Mouse (Mus musculus): ENCODE results near the gene C8a. TPM values are rescaled to one million over a fixed set of nuclear protein-coding genes. Genes with fewer than 3 reads are reported as not detected.

Gene C8a
- polyA plus RNA-seq, 1 experiment from 2014 or later, result not detected

DNA sequence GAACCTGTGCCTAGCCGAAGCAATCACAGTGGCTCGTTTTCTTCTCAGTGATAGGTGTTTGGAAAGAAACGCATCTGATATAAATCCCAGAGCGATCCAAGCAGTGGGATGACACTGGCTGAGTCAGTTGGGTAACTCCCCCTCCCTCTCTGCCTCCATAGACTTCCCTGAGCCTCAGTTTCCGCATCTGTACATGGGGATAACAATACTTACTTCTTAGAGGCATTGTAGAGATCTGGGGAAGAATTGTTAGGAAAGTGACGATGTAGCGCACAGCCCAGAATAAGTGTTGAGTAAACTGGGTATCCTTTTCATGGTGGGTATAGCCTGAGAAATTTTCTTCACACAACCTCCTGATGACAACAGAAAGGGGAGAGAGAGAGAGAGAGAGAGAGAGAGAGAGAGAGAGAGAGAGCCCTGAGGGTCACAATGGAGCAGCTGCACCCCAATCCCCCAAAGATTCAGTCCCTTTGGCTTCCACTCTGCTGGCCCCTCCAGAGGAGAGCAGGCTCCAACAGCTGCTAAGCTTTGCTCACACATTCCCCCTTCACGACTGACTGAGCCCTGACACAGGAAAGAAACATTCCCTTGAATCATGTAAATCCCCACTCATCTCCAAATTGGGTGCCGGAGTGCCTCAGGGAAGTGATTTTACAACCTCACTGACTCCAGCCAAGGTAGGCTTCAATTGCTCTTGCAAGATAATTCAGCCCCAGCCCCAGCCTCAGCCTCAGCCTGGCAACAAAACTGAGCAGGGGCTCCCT, 12.5 kb upstream of the C8a start:
- Histone ChIP-seq H3K9me3 (no peaks in the 10 kb centered on the region), H3K4me2 (no peak overlapping the region), H3K9ac (replicated peaks) (no peak overlapping the region), H3K4me3 (replicated peaks) (no peak overlapping the region), H3K27me3 (peaks cover 7% of the 10 kb centered on the region; the same call in 1 of the 2 replicates), H3K4me1 (replicated peaks) (no peaks in the 10 kb centered on the region), H3K27ac (no peak overlapping the region), H3K36me3 (no peaks in the 10 kb centered on the region)
- 66% methylated on average over 9 of the region's 9 CpGs for WGBS
- no peak for ATAC-seq (ENCODE audit: insufficient number of reproducible peaks, insufficient read depth, low FRiP score, low TSS enrichment, low read depth)

DNA sequence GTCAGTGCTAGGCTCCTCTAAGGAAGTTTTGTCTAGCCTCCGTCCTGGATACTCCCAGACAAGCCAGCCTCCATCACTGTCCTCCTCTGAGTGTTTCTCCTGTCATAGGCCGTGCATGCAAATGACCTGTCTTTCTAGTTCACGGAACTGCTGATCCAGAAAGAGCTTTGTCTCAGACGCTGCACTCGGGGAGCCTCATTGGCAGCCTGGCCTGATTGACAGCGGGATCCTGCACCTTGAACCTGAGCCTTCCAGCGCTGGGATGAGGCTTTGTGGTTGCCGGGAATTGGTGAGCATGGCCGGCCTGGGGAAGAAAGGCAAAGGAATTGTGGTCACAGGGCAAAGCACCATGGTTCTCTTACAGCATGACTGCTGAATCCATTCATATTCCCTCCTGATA, 11.3 kb upstream of the C8a start:
- Histone ChIP-seq H3K9me3 (no peaks in the 10 kb centered on the region), H3K27ac (no peak overlapping the region), H3K36me3 (no peaks in the 10 kb centered on the region), H3K4me3 (replicated peaks) (no peak overlapping the region), H3K4me2 (no peak overlapping the region), H3K4me1 (replicated peaks) (no peaks in the 10 kb centered on the region), H3K9ac (replicated peaks) (no peak overlapping the region), H3K27me3 (peaks cover 7% of the 10 kb centered on the region; the same call in 1 of the 2 replicates)
- no peak for ATAC-seq (ENCODE audit: insufficient number of reproducible peaks, insufficient read depth, low FRiP score, low TSS enrichment, low read depth)
- 82% methylated on average over 9 of the region's 9 CpGs for WGBS

DNA sequence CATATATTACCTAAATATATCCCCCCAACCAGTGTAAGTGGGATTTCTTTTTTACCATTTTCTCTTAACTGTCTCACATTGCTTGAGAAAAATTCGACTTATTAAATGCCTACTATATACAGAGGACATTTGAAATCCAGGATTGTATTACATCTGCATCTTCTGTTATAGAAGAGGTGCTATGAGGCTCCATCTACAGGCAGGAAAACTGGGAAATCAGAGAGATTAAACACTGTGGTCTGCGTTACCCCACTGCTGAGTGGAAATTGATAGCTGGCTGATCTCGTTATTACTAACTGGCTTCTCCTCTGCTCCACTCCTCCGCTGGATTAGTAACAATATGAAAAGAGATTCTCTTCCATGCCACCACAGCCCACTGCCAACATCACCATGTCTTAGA, 366 bp downstream of the C8a start:
- Histone ChIP-seq H3K9ac (replicated peaks) (no peak overlapping the region), H3K36me3 (no peaks in the 10 kb centered on the region), H3K27me3 (no peaks in the 10 kb centered on the region), H3K4me2 (no peak overlapping the region), H3K4me3 (replicated peaks) (no peak overlapping the region), H3K27ac (no peak overlapping the region), H3K4me1 (replicated peaks) (no peaks in the 10 kb centered on the region), H3K9me3 (no peaks in the 10 kb centered on the region)
- no peak for ATAC-seq (ENCODE audit: insufficient number of reproducible peaks, insufficient read depth, low FRiP score, low TSS enrichment, low read depth)
- WGBS, result 73% methylated on average over 4 of the region's 4 CpGs

DNA sequence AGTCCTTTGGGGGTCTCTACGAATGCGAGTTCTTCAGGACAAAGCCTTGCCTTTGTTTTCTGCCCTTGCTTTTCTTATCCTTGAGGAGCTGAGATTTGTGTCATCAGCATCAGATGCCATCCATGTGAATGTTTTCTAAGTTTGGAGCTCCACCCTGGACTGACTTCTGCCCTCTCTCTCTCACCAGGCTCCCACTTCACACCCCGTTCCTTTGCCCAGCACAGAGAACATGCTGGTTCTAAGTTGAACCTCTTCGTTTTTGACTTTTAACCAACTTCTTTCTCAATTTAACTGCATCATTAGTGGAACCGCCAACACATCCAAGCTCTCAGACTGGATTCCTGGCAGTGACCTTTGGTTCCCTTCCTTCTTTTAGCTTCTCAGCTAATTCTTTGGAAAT, 6.0 kb downstream of the C8a start:
- Histone ChIP-seq H3K9me3 (no peaks in the 10 kb centered on the region), H3K27ac (no peak overlapping the region), H3K4me3 (replicated peaks) (no peak overlapping the region), H3K9ac (replicated peaks) (no peak overlapping the region), H3K27me3 (no peaks in the 10 kb centered on the region), H3K4me1 (replicated peaks) (peaks cover 6% of the 10 kb centered on the region; the same call in 1 of the 2 replicates), H3K36me3 (no peaks in the 10 kb centered on the region), H3K4me2 (no peak overlapping the region)
- WGBS, result 90% methylated on average over 5 of the region's 5 CpGs
- no peak for ATAC-seq (ENCODE audit: insufficient number of reproducible peaks, insufficient read depth, low FRiP score, low TSS enrichment, low read depth)

DNA sequence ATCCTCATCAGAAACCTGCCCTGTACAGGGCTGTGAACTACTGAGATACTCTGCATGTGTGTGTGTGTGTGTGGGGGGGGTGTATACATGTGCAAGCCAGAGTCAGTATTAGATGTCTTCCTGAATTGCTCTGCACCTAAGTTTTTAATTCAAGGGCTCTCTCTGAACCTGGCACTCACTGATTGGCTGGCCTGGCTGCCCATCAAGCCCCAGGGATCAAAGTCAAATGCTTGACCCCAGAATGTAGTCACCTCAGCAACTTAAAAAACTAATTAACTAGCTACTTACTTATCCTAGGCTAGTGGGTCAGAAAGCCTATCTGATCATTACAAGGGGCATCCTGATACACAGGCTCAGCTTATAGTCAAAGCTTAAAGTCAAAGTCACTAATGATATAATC, 6.6 kb downstream of the C8a start:
- Histone ChIP-seq H3K4me2 (no peak overlapping the region), H3K4me3 (replicated peaks) (no peak overlapping the region), H3K4me1 (replicated peaks) (peaks cover 6% of the 10 kb centered on the region; the same call in 1 of the 2 replicates), H3K36me3 (no peaks in the 10 kb centered on the region), H3K27me3 (no peaks in the 10 kb centered on the region), H3K27ac (no peak overlapping the region), H3K9me3 (no peaks in the 10 kb centered on the region), H3K9ac (replicated peaks) (no peak overlapping the region)
- ATAC-seq (ENCODE audit: insufficient number of reproducible peaks, insufficient read depth, low FRiP score, low TSS enrichment, low read depth), result no peak

DNA sequence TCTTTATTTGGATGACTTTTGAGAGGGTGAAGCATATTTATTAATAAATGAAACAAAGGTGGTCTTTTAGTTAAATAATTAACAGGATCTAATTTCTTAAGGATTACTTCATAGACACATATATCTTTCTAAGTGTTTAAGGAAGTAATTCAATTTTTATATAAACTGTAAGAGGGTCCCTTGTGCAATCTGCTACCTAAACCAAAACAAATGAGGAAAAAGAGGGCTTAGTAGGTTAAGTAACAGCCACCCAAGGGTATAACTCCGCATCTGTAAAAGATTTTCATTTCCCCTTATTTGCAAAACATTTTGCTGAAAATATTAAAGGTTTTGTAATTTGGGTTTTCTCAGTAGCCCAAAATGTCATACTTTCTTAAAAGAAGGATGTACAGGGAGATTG, 11.8 kb downstream of the C8a start:
- no peak for ATAC-seq (ENCODE audit: insufficient number of reproducible peaks, insufficient read depth, low FRiP score, low TSS enrichment, low read depth)
- 83% methylated on average over 1 of the region's 1 CpGs for WGBS

DNA sequence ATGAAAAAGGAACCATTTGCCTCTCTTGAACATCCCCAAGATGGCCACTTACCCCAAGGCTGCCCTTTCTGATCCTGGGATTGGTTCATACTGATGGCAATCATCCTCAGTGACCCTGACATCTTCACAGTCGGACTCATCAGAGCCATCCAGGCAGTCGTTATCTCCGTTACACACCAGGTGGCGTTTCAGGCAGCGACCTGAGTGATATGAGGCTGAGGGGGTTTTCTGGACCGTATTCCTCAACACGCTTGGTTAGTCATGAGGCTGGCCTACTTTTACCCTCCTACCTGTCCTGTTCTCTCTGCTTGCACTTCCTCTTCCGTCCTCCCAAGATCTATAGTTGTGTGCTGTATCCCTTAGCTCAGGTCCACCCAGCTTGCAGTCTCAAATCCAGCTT, 15.0 kb downstream of the C8a start:
- WGBS, result 80% methylated on average over 8 of the region's 8 CpGs
- Histone ChIP-seq H3K4me1 (replicated peaks) (peaks cover 6% of the 10 kb centered on the region; the same call in 1 of the 2 replicates), H3K4me3 (replicated peaks) (no peak overlapping the region), H3K27ac (no peak overlapping the region), H3K27me3 (no peaks in the 10 kb centered on the region), H3K36me3 (no peaks in the 10 kb centered on the region), H3K9ac (replicated peaks) (no peak overlapping the region), H3K9me3 (no peaks in the 10 kb centered on the region), H3K4me2 (no peak overlapping the region)
- ATAC-seq (ENCODE audit: insufficient number of reproducible peaks, insufficient read depth, low FRiP score, low TSS enrichment, low read depth), result no peak

More for the DNA sequence above, 11.8 kb downstream of the C8a start:
- Histone ChIP-seq H3K4me3 (replicated peaks) (no peak overlapping the region), H3K27me3 (no peaks in the 10 kb centered on the region), H3K9me3 (no peaks in the 10 kb centered on the region), H3K27ac (no peak overlapping the region), H3K36me3 (no peaks in the 10 kb centered on the region), H3K9ac (replicated peaks) (no peak overlapping the region), H3K4me1 (replicated peaks) (peaks cover 6% of the 10 kb centered on the region; the same call in 1 of the 2 replicates), H3K4me2 (no peak overlapping the region)

DNA sequence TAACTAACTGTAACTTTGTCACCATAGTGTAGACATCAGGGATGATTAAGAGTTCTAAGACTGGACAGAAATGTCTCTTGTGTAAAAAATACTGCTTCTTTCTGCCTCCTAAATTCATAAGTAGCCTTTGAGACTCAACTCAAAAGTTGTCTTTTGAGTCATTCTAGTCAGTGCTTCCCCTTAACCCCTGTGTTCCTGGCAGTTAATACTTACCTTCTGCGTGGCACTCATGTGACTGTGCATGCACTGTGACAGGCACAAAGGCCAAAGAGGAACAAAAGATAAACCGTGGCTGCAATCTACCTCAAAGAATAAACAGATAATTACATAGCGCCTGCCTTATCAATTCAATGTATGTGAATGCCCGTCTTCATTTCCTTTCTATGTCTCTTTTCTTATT, 18.4 kb downstream of the C8a start:
- Histone ChIP-seq H3K36me3 (no peaks in the 10 kb centered on the region), H3K9ac (replicated peaks) (no peak overlapping the region), H3K4me1 (replicated peaks) (no peaks in the 10 kb centered on the region), H3K9me3 (no peaks in the 10 kb centered on the region), H3K4me3 (replicated peaks) (no peak overlapping the region), H3K27me3 (no peaks in the 10 kb centered on the region), H3K4me2 (no peak overlapping the region), H3K27ac (no peak overlapping the region)
- 86% methylated on average over 4 of the region's 4 CpGs for WGBS
- no peak for ATAC-seq (ENCODE audit: insufficient number of reproducible peaks, insufficient read depth, low FRiP score, low TSS enrichment, low read depth)

DNA sequence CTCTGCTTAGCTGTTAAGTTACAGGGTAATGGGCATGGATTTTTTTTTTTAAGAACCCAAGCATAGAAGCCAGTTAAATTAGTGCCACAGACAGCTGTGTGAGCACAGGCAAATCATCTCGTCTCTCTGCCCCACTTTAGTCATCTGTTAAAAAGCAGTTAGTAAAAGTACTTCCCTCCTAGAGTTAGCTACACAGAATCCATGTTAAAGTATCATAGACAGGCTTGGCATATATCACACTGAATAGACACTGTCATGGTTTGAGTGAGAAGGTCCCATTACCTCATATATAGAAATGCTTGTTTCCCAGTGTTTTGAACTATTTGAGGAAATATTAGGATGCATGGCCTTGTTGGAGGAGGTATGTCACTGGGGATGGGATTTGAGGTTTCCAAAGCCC, 19.2 kb downstream of the C8a start, which contains the start of gene Gm17662:
Gene Gm17662 (plus strand): TSS at position 301 of the 400 bp plus-strand sequence.
- 50% methylated on average over 1 of the region's 1 CpGs for WGBS
- no peak for ATAC-seq (ENCODE audit: insufficient number of reproducible peaks, insufficient read depth, low FRiP score, low TSS enrichment, low read depth)

DNA sequence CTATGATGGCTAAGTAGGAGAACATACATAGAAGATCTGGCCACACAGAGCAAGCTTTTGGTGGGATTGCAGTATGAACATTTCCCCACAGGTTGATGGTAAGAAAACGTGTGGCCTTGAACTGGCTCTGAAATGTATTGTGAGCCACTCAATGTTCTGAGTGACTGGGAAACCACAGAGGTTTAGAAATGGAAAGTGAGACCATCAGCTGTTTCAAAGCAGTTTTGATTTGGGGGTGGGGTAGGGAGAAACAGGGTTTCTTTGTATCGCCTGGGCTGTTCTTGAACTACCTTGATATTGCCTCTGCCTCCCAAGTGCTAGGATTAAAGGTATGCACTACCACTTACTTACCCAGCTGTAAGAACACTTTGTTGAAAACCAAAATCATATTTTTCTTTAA, 21.0 kb downstream of the C8a start:
- no peaks in the 10 kb centered on the region for H3K27me3 ChIP-seq
- no peak for ATAC-seq (ENCODE audit: insufficient number of reproducible peaks, insufficient read depth, low FRiP score, low TSS enrichment, low read depth)
- no peaks in the 10 kb centered on the region for H3K4me1 ChIP-seq (replicated peaks)
- H3K4me3 ChIP-seq (replicated peaks), result no peak overlapping the region
- 74% methylated on average over 2 of the region's 2 CpGs for WGBS
- H3K27ac ChIP-seq, result no peak overlapping the region
- H3K9ac ChIP-seq (replicated peaks), result no peak overlapping the region
- H3K36me3 ChIP-seq, result no peaks in the 10 kb centered on the region
- H3K4me2 ChIP-seq, result no peak overlapping the region
- no peaks in the 10 kb centered on the region for H3K9me3 ChIP-seq

More for the DNA sequence above, 19.2 kb downstream of the C8a start, which contains the start of gene Gm17662:
- H3K4me2 ChIP-seq, result no peak within 1 kb of the TSS
- H3K4me1 ChIP-seq (replicated peaks), result no peaks in the 10 kb centered on the region
- no peak within 1 kb of the TSS for H3K4me3 ChIP-seq (replicated peaks)
- no peaks in the 10 kb centered on the region for H3K36me3 ChIP-seq
- no peak within 1 kb of the TSS for H3K27ac ChIP-seq
- no peak within 1 kb of the TSS for H3K9ac ChIP-seq (replicated peaks)
- H3K9me3 ChIP-seq, result no peaks in the 10 kb centered on the region
- H3K27me3 ChIP-seq, result no peaks in the 10 kb centered on the region

DNA sequence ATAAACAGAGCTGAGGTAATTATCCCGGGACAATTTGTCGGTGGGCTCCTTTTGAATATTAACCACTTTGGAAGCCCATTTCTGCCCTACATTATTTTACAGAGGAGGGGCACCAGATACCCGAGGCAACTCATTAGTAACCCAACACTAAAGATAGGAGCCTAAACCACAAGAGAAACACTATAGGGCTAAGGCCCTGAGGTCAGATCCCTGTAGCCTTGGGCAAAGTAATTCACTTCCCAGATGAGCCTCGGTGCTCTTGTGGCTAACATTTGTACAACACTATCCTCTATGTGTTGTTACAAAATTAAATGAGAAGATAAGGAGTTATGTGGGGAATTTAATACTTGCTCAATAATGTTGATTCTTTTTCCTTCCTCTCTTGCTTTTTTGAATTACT, 32.7 kb downstream of the C8a start:
- no peak for ATAC-seq (ENCODE audit: insufficient number of reproducible peaks, insufficient read depth, low FRiP score, low TSS enrichment, low read depth)
- Histone ChIP-seq H3K4me3 (replicated peaks) (no peak overlapping the region), H3K27me3 (no peaks in the 10 kb centered on the region), H3K9me3 (no peaks in the 10 kb centered on the region), H3K4me2 (no peak overlapping the region), H3K36me3 (no peaks in the 10 kb centered on the region), H3K27ac (no peak overlapping the region), H3K9ac (replicated peaks) (no peak overlapping the region), H3K4me1 (replicated peaks) (no peaks in the 10 kb centered on the region)
- WGBS, result 49% methylated on average over 4 of the region's 4 CpGs

DNA sequence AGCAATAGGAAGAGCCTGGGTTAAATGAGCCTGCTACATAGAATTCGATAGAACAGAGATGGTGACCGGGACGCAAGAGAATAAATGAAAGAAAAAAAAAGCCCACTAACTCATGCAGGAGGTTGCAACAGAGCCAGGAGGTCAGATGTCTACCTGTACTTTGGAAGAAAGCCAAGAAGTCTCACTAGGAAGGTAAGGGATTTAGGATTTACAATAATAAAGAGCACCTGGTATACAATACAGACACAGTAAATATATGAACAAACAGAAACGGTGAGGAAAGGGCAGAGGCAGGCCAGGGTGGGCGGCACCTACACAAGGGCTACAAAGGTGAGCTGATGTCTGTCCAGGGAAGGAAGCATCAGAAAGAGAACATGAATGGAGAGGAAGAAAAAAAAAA, 34.0 kb downstream of the C8a start:
- 85% methylated on average over 5 of the region's 5 CpGs for WGBS
- Histone ChIP-seq H3K4me1 (replicated peaks) (no peaks in the 10 kb centered on the region), H3K9ac (replicated peaks) (no peak overlapping the region), H3K4me3 (replicated peaks) (no peak overlapping the region), H3K27ac (no peak overlapping the region), H3K4me2 (no peak overlapping the region), H3K9me3 (no peaks in the 10 kb centered on the region), H3K36me3 (no peaks in the 10 kb centered on the region), H3K27me3 (no peaks in the 10 kb centered on the region)
- ATAC-seq (ENCODE audit: insufficient number of reproducible peaks, insufficient read depth, low FRiP score, low TSS enrichment, low read depth), result no peak
